Mouse (Mus musculus): ENCODE data around the gene Gm8439.

Gene Gm8439

GRCm38 (mm10) chr4:120612304-120613080 lies 23.9 kb downstream of the Gm8439 start:
- DNase-seq (ENCODE audit: extremely low read depth, low read depth), result no peak

GRCm38 (mm10) chr4:120613691-120614329 lies 25.3 kb downstream of the Gm8439 start:
- no peak for DNase-seq (ENCODE audit: extremely low read depth, low read depth)

GRCm38 (mm10) chr4:120614644-120615043 lies 26.1 kb downstream of the Gm8439 start:
- no peak for DNase-seq (ENCODE audit: extremely low read depth, low read depth)

GRCm38 (mm10) chr4:120615528-120616081 lies 27.1 kb downstream of the Gm8439 start:
- no peak for DNase-seq (ENCODE audit: extremely low read depth, low read depth)

GRCm38 (mm10) chr4:120616199-120617025 lies 27.9 kb downstream of the Gm8439 start:
- no peak for DNase-seq (ENCODE audit: extremely low read depth, low read depth)

GRCm38 (mm10) chr4:120627728-120628127 lies 39.2 kb downstream of the Gm8439 start:
- DNase-seq (ENCODE audit: extremely low read depth, low read depth), result no peak

- peak; percentile 91 for DNase-seq (ENCODE audit: extremely low read depth, low read depth)
Observed at GRCm38 (mm10) chr4:120630218-120630931, 41.8 kb downstream of the Gm8439 start.

GRCm38 (mm10) chr4:120631828-120632227 lies 43.3 kb downstream of the Gm8439 start:
- peak; percentile 91 for DNase-seq (ENCODE audit: extremely low read depth, low read depth)

GRCm38 (mm10) chr4:120635351-120635750 lies 46.8 kb downstream of the Gm8439 start:
- DNase-seq (ENCODE audit: extremely low read depth, low read depth), result no peak

- no peak for DNase-seq (ENCODE audit: extremely low read depth, low read depth)
Observed at GRCm38 (mm10) chr4:120641946-120642345, 53.4 kb downstream of the Gm8439 start.

GRCm38 (mm10) chr4:120643899-120644298 lies 55.4 kb downstream of the Gm8439 start:
- DNase-seq (ENCODE audit: extremely low read depth, low read depth), result no peak

- no peak for DNase-seq (ENCODE audit: extremely low read depth, low read depth)
Observed at GRCm38 (mm10) chr4:120649369-120650207, 61.0 kb downstream of the Gm8439 start.

- no peak for DNase-seq (ENCODE audit: extremely low read depth, low read depth)
Observed at GRCm38 (mm10) chr4:120650208-120650592, 61.7 kb downstream of the Gm8439 start.

GRCm38 (mm10) chr4:120655898-120656297 lies 67.4 kb downstream of the Gm8439 start:
- DNase-seq (ENCODE audit: extremely low read depth, low read depth), result no peak
